Mouse (Mus musculus) forebrain, embryonic 15.5 days (tissue): ENCODE data around the gene Gga1. TPM values are rescaled to one million over a fixed set of nuclear protein-coding genes. Genes with fewer than 3 reads are reported as not detected.

Source experiments
- ATAC-seq: fragments of 200-750 bp; cut with Nextera tagmentation; replicated peaks from 2 replicates; pipeline ENCODE4 v1.8.0; 2017; ENCODE audit warnings: mild to moderate bottlenecking, moderate TSS enrichment, moderate library complexity
- H3K27ac ChIP-seq: fragments of 300-500 bp; sonication (generic); replicated peaks from 2 replicates; pipeline ENCODE4 v1.5.1; 2015; ENCODE audit warnings: mild to moderate bottlenecking, inconsistent platforms
- H3K27me3 ChIP-seq: fragments of 300-500 bp; sonication (generic); 2 replicates; pipeline ENCODE4 v1.6.1; 2015; ENCODE audit warnings: inconsistent platforms
- H3K36me3 ChIP-seq: fragments of 300-500 bp; sonication (generic); 2 replicates; pipeline ENCODE4 v1.6.1; 2015; ENCODE audit warnings: mild to moderate bottlenecking, inconsistent platforms
- H3K4me1 ChIP-seq: fragments of 300-500 bp; sonication (generic); 2 replicates; pipeline ENCODE4 v1.6.1; 2015; ENCODE audit warnings: inconsistent platforms
- H3K4me2 ChIP-seq: fragments of 300-500 bp; sonication (generic); replicated peaks from 2 replicates; pipeline ENCODE4 v1.6.1; 2015; ENCODE audit warnings: mild to moderate bottlenecking, inconsistent platforms
- H3K4me3 ChIP-seq: fragments of 300-500 bp; sonication (generic); 2 replicates; pipeline ENCODE4 v1.5.1; 2015; ENCODE audit warnings: mild to moderate bottlenecking, inconsistent platforms
- H3K9ac ChIP-seq: fragments of 300-500 bp; sonication (generic); replicated peaks from 2 replicates; pipeline ENCODE4 v1.6.1; 2015; ENCODE audit warnings: mild to moderate bottlenecking, inconsistent platforms
- H3K9me3 ChIP-seq: fragments of 300-500 bp; sonication (generic); 2 replicates; pipeline ENCODE4 v1.6.1; 2016; ENCODE audit warnings: inconsistent platforms
- WGBS: fragments of 180-500 bp; shearing (Covaris S2); methylation state at CpG from one replicate; pipeline ENCODE4 v1.1.7; 2015; ENCODE audit warnings: mixed read lengths; 5-methylcytosine and 5-hydroxymethylcytosine counted together
- microRNA-seq: library from miRNA; unstranded; fragments of <30 nt; microRNA quantifications from one replicate; pipeline ENCODE4, GENCODE M21; 2016
- polyA plus RNA-seq: library from polyadenylated mRNA; unstranded; fragments of >200 nt; fragmentation: Nextera tagmentation; extraction: Ambion mirVana; gene quantifications from 2 replicates; pipeline ENCODE4 v1.2.1, GENCODE M21; 2015

Gene Gga1
- polyA plus RNA-seq, 1 experiment from 2014 or later = 60.3 TPM

- Histone ChIP-seq H3K9me3 (no peaks in the 10 kb centered on the region), H3K27me3 (no peaks in the 10 kb centered on the region), H3K4me2 (0 out of 2 replicates have a peak overlapping the region, but pooled peaks have one; percentile 71), H3K4me3 (no peak overlapping the region), H3K9ac (no peak overlapping the region), H3K27ac (no peak overlapping the region), H3K36me3 (peaks cover 33% of the 10 kb centered on the region), H3K4me1 (peaks cover 18% of the 10 kb centered on the region)
- 93% methylated on average over 12 of the region's 12 CpGs for WGBS
- ATAC-seq = no peak
These were observed 59.4 kb downstream of the Gga1 start for GRCm38 (mm10) chr15:78936403-78936802.

GRCm38 (mm10) chr15:78937311-78937710 lies 60.3 kb downstream of the Gga1 start:
- peaks cover 18% of the 10 kb centered on the region for H3K4me1 ChIP-seq
- no peak overlapping the region for H3K4me3 ChIP-seq
- 86% methylated on average over 10 of the region's 10 CpGs for WGBS
- no peak overlapping the region for H3K4me2 ChIP-seq
- no peaks in the 10 kb centered on the region for H3K9me3 ChIP-seq
- H3K9ac ChIP-seq = no peak overlapping the region
- peaks cover 41% of the 10 kb centered on the region for H3K36me3 ChIP-seq
- H3K27ac ChIP-seq = no peak overlapping the region
- no peaks in the 10 kb centered on the region for H3K27me3 ChIP-seq
- no peak for ATAC-seq

GRCm38 (mm10) chr15:78937963-78938362 lies 61.0 kb downstream of the Gga1 start:
- Histone ChIP-seq H3K9me3 (no peaks in the 10 kb centered on the region), H3K4me3 (no peak overlapping the region), H3K9ac (no peak overlapping the region), H3K36me3 (peaks cover 41% of the 10 kb centered on the region), H3K4me2 (no peak overlapping the region), H3K27ac (no peak overlapping the region), H3K4me1 (peaks cover 22% of the 10 kb centered on the region), H3K27me3 (no peaks in the 10 kb centered on the region)
- ATAC-seq = no peak
- WGBS = 72% methylated on average over 2 of the region's 2 CpGs

GRCm38 (mm10) chr15:78940325-78940724 lies 63.3 kb downstream of the Gga1 start:
- Histone ChIP-seq H3K9me3 (no peaks in the 10 kb centered on the region), H3K4me2 (no peak overlapping the region), H3K36me3 (peaks cover 41% of the 10 kb centered on the region), H3K27ac (no peak overlapping the region), H3K4me3 (no peak overlapping the region), H3K27me3 (no peaks in the 10 kb centered on the region), H3K4me1 (peaks cover 17% of the 10 kb centered on the region), H3K9ac (no peak overlapping the region)
- WGBS = 96% methylated on average over 13 of the region's 13 CpGs
- ATAC-seq = no peak

GRCm38 (mm10) chr15:78942663-78943062 lies 65.7 kb downstream of the Gga1 start:
- H3K27me3 ChIP-seq = no peaks in the 10 kb centered on the region
- H3K4me3 ChIP-seq = peak overlapping the region; percentile 21
- no peaks in the 10 kb centered on the region for H3K9me3 ChIP-seq
- H3K9ac ChIP-seq = peak overlapping the region; percentile 43
- peaks cover 11% of the 10 kb centered on the region for H3K4me1 ChIP-seq
- H3K36me3 ChIP-seq = peaks cover 39% of the 10 kb centered on the region
- peak overlapping the region; percentile 39 for H3K4me2 ChIP-seq
- peak overlapping the region; percentile 24; the same call in 1 of the 2 replicates for H3K27ac ChIP-seq
- ATAC-seq = peak; percentile 20; the same call in 1 of the 2 replicates
- 3% methylated on average over 9 of the region's 9 CpGs for WGBS

Small RNA genes lying within 50 kb of the gene (microRNA-seq; reads per million reads assigned to microRNA genes)
- not detected for gene Mir6955

Other genes starting within 250 kb of the Gga1 start
- 6.2 and 6.8 TPM in 2 replicates for gene Elfn2, start 158.4 kb upstream of the Gga1 start, polyA plus RNA-seq
- gene Mfng, start 103.7 kb upstream of the Gga1 start, polyA plus RNA-seq = 77.9 and 85.9 TPM in 2 replicates
- gene Card10, start 74.1 kb upstream of the Gga1 start, polyA plus RNA-seq = 1.3 and 1.7 TPM in 2 replicates
- 7.6 and 9.0 TPM in 2 replicates for gene Cdc42ep1, start 34.6 kb upstream of the Gga1 start, polyA plus RNA-seq
- not detected in 2 replicates for gene Lgals2, start 21.7 kb upstream of the Gga1 start, polyA plus RNA-seq
- not detected in 2 replicates for gene Gm49510, start 22.5 kb downstream of the Gga1 start, polyA plus RNA-seq
- 3.6 and 5.9 TPM in 2 replicates for gene Sh3bp1, start 22.6 kb downstream of the Gga1 start, polyA plus RNA-seq
- gene Pdxp, start 36.7 kb downstream of the Gga1 start, polyA plus RNA-seq = 99.5 and 101 TPM in 2 replicates
- 61.7 and 66.5 TPM in 2 replicates for gene Lgals1, start 49.5 kb downstream of the Gga1 start, polyA plus RNA-seq
- 57.4 and 59.3 TPM in 2 replicates for gene Nol12, start 57.7 kb downstream of the Gga1 start, polyA plus RNA-seq
- 43.3 and 49.9 TPM in 2 replicates for gene Triobp, start 70.5 kb downstream of the Gga1 start, polyA plus RNA-seq
- 470 and 489 TPM in 2 replicates for gene H1f0, start 151.3 kb downstream of the Gga1 start, polyA plus RNA-seq
- gene Galr3, start 164.7 kb downstream of the Gga1 start, polyA plus RNA-seq = not detected in 2 replicates
- 61.6 and 65.5 TPM in 2 replicates for gene Ankrd54, start 185.7 kb downstream of the Gga1 start, polyA plus RNA-seq
- gene Eif3l, start 198.0 kb downstream of the Gga1 start, polyA plus RNA-seq = 192 and 195 TPM in 2 replicates
- 8.0 and 9.7 TPM in 2 replicates for gene Micall1, start 231.7 kb downstream of the Gga1 start, polyA plus RNA-seq